Mouse (Mus musculus): ENCODE measurements around the gene Tnfrsf11a. TPM values are rescaled to one million over a fixed set of nuclear protein-coding genes. Genes with fewer than 3 reads are reported as not detected.
A peak's percentile ranks its signal among the peaks of the same experiment; 100 is the strongest.

The Tnfrsf11a gene
- total and polyA plus RNA-seq, 2 experiments from 2014 or later: 1.1 to 4.0 TPM

GRCm38 (mm10) chr1:105824980-105825379 lies 44.5 kb downstream of the Tnfrsf11a start:
- no peaks in the 10 kb centered on the region for H3K36me3 ChIP-seq (ENCODE audit: insufficient read depth, low read length)
- no peak overlapping the region for H3K9ac ChIP-seq (replicated peaks; ENCODE audit: low read length)
- no peaks in the 10 kb centered on the region for H3K9me3 ChIP-seq (ENCODE audit: low read length)
- no peak for TF ChIP-seq CTCF (IDR thresholded peaks at IDR 0.05; ENCODE audit: low read depth)
- no peak overlapping the region for H3K4me3 ChIP-seq (ENCODE audit: low read length)
- ATAC-seq (0 out of 2 replicates have a peak, but pooled peaks have one; percentile 44), DNase-seq (ENCODE audit: low spot score) (no peak)
- H3K27ac ChIP-seq: no peak overlapping the region
- no peaks in the 10 kb centered on the region for H3K4me1 ChIP-seq (ENCODE audit: insufficient read depth, low read length)
- no peak overlapping the region for H3K4me2 ChIP-seq (ENCODE audit: low read depth, low read length)
- no peaks in the 10 kb centered on the region for H3K27me3 ChIP-seq (ENCODE audit: insufficient read depth, low read length)
- 58% methylated on average over 4 of the region's 4 CpGs for WGBS

- no peak for TF ChIP-seq CTCF (IDR thresholded peaks at IDR 0.05; ENCODE audit: low read depth)
- ATAC-seq (no peak), DNase-seq (ENCODE audit: low spot score) (no peak)
- H3K9me3 ChIP-seq (ENCODE audit: low read length): no peaks in the 10 kb centered on the region
- no peaks in the 10 kb centered on the region for H3K4me1 ChIP-seq (ENCODE audit: insufficient read depth, low read length)
- no peak overlapping the region for H3K4me2 ChIP-seq (ENCODE audit: low read depth, low read length)
- no peak overlapping the region for H3K27ac ChIP-seq
- H3K4me3 ChIP-seq (ENCODE audit: low read length): no peak overlapping the region
- H3K27me3 ChIP-seq (ENCODE audit: insufficient read depth, low read length): no peaks in the 10 kb centered on the region
- no peak overlapping the region for H3K9ac ChIP-seq (replicated peaks; ENCODE audit: low read length)
- no peaks in the 10 kb centered on the region for H3K36me3 ChIP-seq (ENCODE audit: insufficient read depth, low read length)
- WGBS: 88% methylated on average over 7 of the region's 7 CpGs
These were observed 46.9 kb downstream of the Tnfrsf11a start for GRCm38 (mm10) chr1:105827374-105827773.

- no peak overlapping the region for H3K4me3 ChIP-seq (ENCODE audit: low read length)
- no peak for TF ChIP-seq CTCF (IDR thresholded peaks at IDR 0.05; ENCODE audit: low read depth)
- H3K27ac ChIP-seq: no peak overlapping the region
- no peaks in the 10 kb centered on the region for H3K4me1 ChIP-seq (ENCODE audit: insufficient read depth, low read length)
- ATAC-seq (no peak), DNase-seq (ENCODE audit: low spot score) (no peak)
- H3K9ac ChIP-seq (replicated peaks; ENCODE audit: low read length): no peak overlapping the region
- H3K4me2 ChIP-seq (ENCODE audit: low read depth, low read length): no peak overlapping the region
- H3K27me3 ChIP-seq (ENCODE audit: insufficient read depth, low read length): no peaks in the 10 kb centered on the region
- no peaks in the 10 kb centered on the region for H3K9me3 ChIP-seq (ENCODE audit: low read length)
- 89% methylated on average over 8 of the region's 8 CpGs for WGBS
- no peaks in the 10 kb centered on the region for H3K36me3 ChIP-seq (ENCODE audit: insufficient read depth, low read length)
These were observed 47.3 kb downstream of the Tnfrsf11a start for GRCm38 (mm10) chr1:105827786-105828345.

GRCm38 (mm10) chr1:105829171-105829570 lies 48.7 kb downstream of the Tnfrsf11a start:
- no peaks in the 10 kb centered on the region for H3K9me3 ChIP-seq (ENCODE audit: low read length)
- H3K4me3 ChIP-seq (ENCODE audit: low read length): no peak overlapping the region
- no peak for TF ChIP-seq CTCF (IDR thresholded peaks at IDR 0.05; ENCODE audit: low read depth)
- peak; percentile 61 for DNase-seq (ENCODE audit: low spot score)
- peak; percentile 83 for ATAC-seq
- WGBS: 50% methylated on average over 5 of the region's 5 CpGs
- no peaks in the 10 kb centered on the region for H3K27me3 ChIP-seq (ENCODE audit: insufficient read depth, low read length)
- H3K4me1 ChIP-seq (ENCODE audit: insufficient read depth, low read length): no peaks in the 10 kb centered on the region
- H3K36me3 ChIP-seq (ENCODE audit: insufficient read depth, low read length): no peaks in the 10 kb centered on the region
- H3K27ac ChIP-seq: no peak overlapping the region
- H3K9ac ChIP-seq (replicated peaks; ENCODE audit: low read length): no peak overlapping the region
- no peak overlapping the region for H3K4me2 ChIP-seq (ENCODE audit: low read depth, low read length)

- ATAC-seq (no peak), DNase-seq (ENCODE audit: low spot score) (no peak)
- no peak for TF ChIP-seq CTCF (IDR thresholded peaks at IDR 0.05; ENCODE audit: low read depth)
- H3K4me2 ChIP-seq (ENCODE audit: low read depth, low read length): no peak overlapping the region
- no peaks in the 10 kb centered on the region for H3K4me1 ChIP-seq (ENCODE audit: insufficient read depth, low read length)
- no peaks in the 10 kb centered on the region for H3K9me3 ChIP-seq (ENCODE audit: low read length)
- no peak overlapping the region for H3K4me3 ChIP-seq (ENCODE audit: low read length)
- no peaks in the 10 kb centered on the region for H3K36me3 ChIP-seq (ENCODE audit: insufficient read depth, low read length)
- no peaks in the 10 kb centered on the region for H3K27me3 ChIP-seq (ENCODE audit: insufficient read depth, low read length)
- no peak overlapping the region for H3K27ac ChIP-seq
- H3K9ac ChIP-seq (replicated peaks; ENCODE audit: low read length): no peak overlapping the region
- 80% methylated on average over 1 of the region's 1 CpGs for WGBS
These were observed 52.3 kb downstream of the Tnfrsf11a start for GRCm38 (mm10) chr1:105832784-105833183.

GRCm38 (mm10) chr1:105842950-105843349 lies 62.4 kb downstream of the Tnfrsf11a start:
- DNase-seq (ENCODE audit: low spot score) (no peak), ATAC-seq (peak; percentile 40; the same call in 1 of the 2 replicates)
- TF ChIP-seq CTCF (IDR thresholded peaks at IDR 0.05; ENCODE audit: low read depth): no peak
- H3K9ac ChIP-seq (replicated peaks; ENCODE audit: low read length): peak overlapping the region; percentile 22; the same call in 1 of the 2 replicates
- H3K4me1 ChIP-seq (ENCODE audit: insufficient read depth, low read length): peaks cover 10% of the 10 kb centered on the region; the same call in 1 of the 2 replicates
- no peak overlapping the region for H3K27ac ChIP-seq
- peak overlapping the region; percentile 58 for H3K4me2 ChIP-seq (ENCODE audit: low read depth, low read length)
- no peaks in the 10 kb centered on the region for H3K36me3 ChIP-seq (ENCODE audit: insufficient read depth, low read length)
- no peaks in the 10 kb centered on the region for H3K27me3 ChIP-seq (ENCODE audit: insufficient read depth, low read length)
- H3K9me3 ChIP-seq (ENCODE audit: low read length): no peaks in the 10 kb centered on the region
- 16% methylated on average over 10 of the region's 10 CpGs for WGBS
- peak overlapping the region; percentile 7 for H3K4me3 ChIP-seq (ENCODE audit: low read length)

- Histone ChIP-seq H3K27me3 (ENCODE audit: insufficient read depth, low read length) (no peaks in the 10 kb centered on the region), H3K4me2 (ENCODE audit: low read depth, low read length) (peak overlapping the region; percentile 58), H3K9me3 (ENCODE audit: low read length) (no peaks in the 10 kb centered on the region), H3K4me1 (ENCODE audit: insufficient read depth, low read length) (peaks cover 10% of the 10 kb centered on the region; the same call in 1 of the 2 replicates), H3K4me3 (ENCODE audit: low read length) (peak overlapping the region; percentile 7), H3K36me3 (ENCODE audit: insufficient read depth, low read length) (no peaks in the 10 kb centered on the region), H3K27ac (no peak overlapping the region), H3K9ac (replicated peaks; ENCODE audit: low read length) (peak overlapping the region; percentile 22; the same call in 1 of the 2 replicates)
- DNase-seq (ENCODE audit: low spot score): peak; percentile 59
- 0 out of 2 replicates have a peak, but pooled peaks have one; percentile 15 for ATAC-seq
- no peak for TF ChIP-seq CTCF (IDR thresholded peaks at IDR 0.05; ENCODE audit: low read depth)
- 2% methylated on average over 12 of the region's 12 CpGs for WGBS
These were observed 62.9 kb downstream of the Tnfrsf11a start for GRCm38 (mm10) chr1:105843386-105843785.

Measured in hindbrain, postnatal 0 days (tissue).